Mouse (Mus musculus): ENCODE data around the gene Olfr457. TPM values are rescaled to one million over a fixed set of nuclear protein-coding genes. Genes with fewer than 3 reads are reported as not detected.

Gene Olfr457
- not detected in 2 replicates for polyA plus RNA-seq (2012; rRNA removed)

DNA sequence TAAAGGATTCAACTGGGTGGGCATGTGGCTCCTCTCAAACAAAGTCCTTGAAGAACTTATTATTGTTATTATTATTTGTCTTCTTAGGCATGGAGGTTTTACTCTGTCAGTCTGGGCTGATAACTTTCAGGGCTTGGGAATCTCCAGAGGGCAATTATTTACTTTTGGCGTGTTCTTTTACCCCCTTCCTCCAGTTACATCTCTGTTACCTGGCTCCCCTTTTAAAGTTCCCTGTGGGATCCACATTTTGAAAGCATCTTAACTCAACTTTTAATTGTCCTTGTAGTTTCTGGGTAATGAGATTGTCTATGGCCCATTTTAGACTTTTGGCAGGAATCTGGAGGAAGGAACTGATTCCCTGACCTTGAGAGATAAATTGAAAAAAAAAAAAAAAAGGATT, at the start of gene Olfr457:
Gene Olfr457, minus strand, starts transcription at position 101 of the 400 bp plus-strand sequence.

DNA sequence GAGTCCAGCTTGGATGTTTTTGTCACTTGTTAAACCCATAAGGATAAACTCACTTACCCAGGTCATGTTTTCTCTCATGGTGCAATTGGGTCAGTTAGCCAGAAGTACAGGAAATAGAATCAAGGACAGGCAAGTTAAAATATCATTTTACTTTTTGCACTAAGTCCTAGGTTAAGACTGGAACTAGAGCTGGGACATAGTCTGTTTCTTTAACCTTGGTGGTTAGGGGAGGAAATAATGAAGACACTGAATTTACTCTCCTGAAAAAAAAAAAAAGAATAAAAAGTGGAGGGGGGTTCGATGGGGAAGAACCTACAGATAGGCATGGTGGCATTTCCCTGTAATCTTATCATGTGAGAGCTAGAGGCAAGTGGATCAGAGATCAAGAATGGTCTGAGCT, 11.0 kb upstream of the Olfr457 start, which contains the start of gene Olfr456:
Gene Olfr456, minus strand, starts transcription at position 101 of the 400 bp plus-strand sequence.

GRCm38 (mm10) chr6:42465096-42465495, 11.0 kb downstream of the Olfr457 start, which contains the start of gene Olfr458:
Olfr458 (minus strand) TSS chr6:42465196.

GRCm38 (mm10) chr6:42434446-42434845, 41.7 kb downstream of the Olfr457 start, which contains the start of gene Tas2r126:
Tas2r126 (plus strand) TSS chr6:42434535.

Other genes with a start within 250 kb of the Olfr457 start
- gene Gstk1, start 230.4 kb downstream of the Olfr457 start, polyA plus RNA-seq (2012; rRNA removed): 11.0 and 14.4 TPM in 2 replicates
- 0.26 and 0.29 TPM in 2 replicates for gene Tmem139, start 214.4 kb downstream of the Olfr457 start, polyA plus RNA-seq (2012; rRNA removed)
- gene Casp2, start 211.3 kb downstream of the Olfr457 start, polyA plus RNA-seq (2012; rRNA removed): 17.4 and 18.2 TPM in 2 replicates
- gene Clcn1, start 189.7 kb downstream of the Olfr457 start, polyA plus RNA-seq (2012; rRNA removed): 0.11 and 0.14 TPM in 2 replicates
- gene Fam131b, start 151.7 kb downstream of the Olfr457 start, polyA plus RNA-seq (2012; rRNA removed): 0.03 and 0.05 TPM in 2 replicates
- 37.7 and 44.0 TPM in 2 replicates for gene Zyx, start 126.7 kb downstream of the Olfr457 start, polyA plus RNA-seq (2012; rRNA removed)
- gene Epha1, start 103.1 kb downstream of the Olfr457 start, polyA plus RNA-seq (2012; rRNA removed): 15.6 and 17.5 TPM in 2 replicates
- 0.04 TPM in 1 of 2 replicates, not detected in the other for gene Tas2r143, start 76.1 kb downstream of the Olfr457 start, polyA plus RNA-seq (2012; rRNA removed)
- gene Tas2r135, start 70.9 kb downstream of the Olfr457 start, polyA plus RNA-seq (2012; rRNA removed): 0.03 and 0.04 TPM in 2 replicates
- 0.04 TPM in 1 of 2 replicates, not detected in the other for gene Tas2r126, start 41.8 kb downstream of the Olfr457 start, polyA plus RNA-seq (2012; rRNA removed)
- gene Olfr458, start 11.1 kb downstream of the Olfr457 start, polyA plus RNA-seq (2012; rRNA removed): not detected in 2 replicates
- gene Olfr456, start 10.9 kb upstream of the Olfr457 start, polyA plus RNA-seq (2012; rRNA removed): not detected in 2 replicates
- not detected in 2 replicates for gene Olfr455, start 71.3 kb upstream of the Olfr457 start, polyA plus RNA-seq (2012; rRNA removed)
- not detected in 2 replicates for gene Tcaf3, start 121.4 kb upstream of the Olfr457 start, polyA plus RNA-seq (2012; rRNA removed)
- 0.10 and 0.15 TPM in 2 replicates for gene Tcaf2, start 168.9 kb upstream of the Olfr457 start, polyA plus RNA-seq (2012; rRNA removed)
- gene Tcaf1, start 233.8 kb upstream of the Olfr457 start, polyA plus RNA-seq (2012; rRNA removed): 3.1 TPM in 2 replicates